Mouse (Mus musculus) E14TG2a.4 (cell line): Measurements from ENCODE around the gene Caskin2.

ENCODE experiments used
- CTCF ChIP-seq: conservative IDR thresholded peaks from 2 replicates; pipeline ENCODE4 v1.5.1; 2014; ENCODE audit warnings: low read length
- NANOG ChIP-seq: IDR thresholded peaks from 2 replicates; pipeline ENCODE4 v1.6.1; 2014; ENCODE audit warnings: borderline replicate concordance, low read length, mixed read lengths

DNA sequence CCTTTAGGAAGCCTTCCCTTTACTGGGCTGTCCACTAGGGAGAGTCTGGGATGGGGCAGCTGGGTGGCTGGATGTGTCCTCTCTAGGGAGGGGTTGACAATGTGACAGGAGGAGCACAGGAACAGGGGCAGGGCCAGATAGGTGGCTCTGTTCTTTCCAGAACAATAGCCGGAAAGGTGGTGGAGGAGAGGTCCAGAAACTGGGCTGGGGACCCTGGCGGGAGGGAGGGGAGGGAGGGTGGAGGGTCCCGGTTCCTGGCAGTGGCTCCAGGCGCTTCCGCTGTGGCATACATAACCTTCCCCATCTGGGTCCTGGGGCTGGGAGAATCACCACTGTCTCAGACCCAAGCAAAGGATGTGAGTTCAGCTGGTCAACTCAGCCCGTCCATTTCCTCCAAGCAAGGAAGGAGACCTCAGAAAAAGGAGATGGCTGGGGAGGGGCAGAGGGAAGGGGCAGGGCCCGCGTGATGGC is 4.1 kb downstream of the Caskin2 start:
- TF ChIP-seq CTCF (no peak), NANOG (no peak)
